Mouse (Mus musculus): ENCODE results near the gene Cacna1i. TPM values are rescaled to one million over a fixed set of nuclear protein-coding genes. Genes with fewer than 3 reads are reported as not detected.

Gene Cacna1i
- polyA plus RNA-seq, 1 experiment from 2014 or later, result 0.32 TPM

DNA sequence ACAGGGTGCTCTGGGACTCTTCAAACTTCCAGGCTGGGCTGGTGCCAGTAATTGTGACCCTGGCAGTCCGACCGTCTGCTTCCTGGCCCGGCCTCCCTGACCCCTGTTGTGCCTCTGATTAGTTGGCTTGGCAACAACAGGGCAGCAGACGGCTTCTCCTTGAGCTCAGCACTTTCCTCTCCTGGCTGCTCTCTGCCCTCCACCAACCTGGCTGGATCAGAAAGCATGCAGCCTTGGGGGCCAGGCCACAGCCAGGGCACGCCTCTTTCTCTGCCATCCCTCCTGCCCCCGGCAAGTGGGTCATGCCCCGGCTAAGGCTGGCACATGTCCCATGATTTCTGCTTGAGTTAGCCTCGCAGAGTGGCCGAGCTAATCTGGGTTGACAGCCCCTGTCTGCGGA lies 56.0 kb downstream of the Cacna1i start:
- no peak overlapping the region for H3K9ac ChIP-seq (replicated peaks)
- 44% methylated on average over 10 of the region's 10 CpGs for WGBS

DNA sequence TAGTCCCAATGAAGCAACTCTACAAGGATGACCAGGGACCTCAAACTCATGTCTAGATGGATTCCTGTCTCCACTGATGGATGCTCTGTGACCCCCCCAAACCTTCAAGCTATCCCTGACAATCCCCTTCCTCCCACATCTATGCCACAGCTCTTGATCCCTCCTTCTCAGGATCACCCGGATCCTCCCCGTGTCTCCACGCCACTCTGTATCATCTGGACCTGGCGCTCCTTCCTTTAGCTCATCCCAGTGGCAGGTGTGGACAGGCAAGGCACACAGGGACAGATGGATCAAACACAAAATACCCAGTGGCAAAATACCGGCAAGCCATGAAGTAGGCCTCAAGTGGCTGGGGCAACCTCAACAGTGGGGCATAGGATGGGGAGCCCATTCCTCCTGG lies 56.7 kb downstream of the Cacna1i start:
- peaks cover 8% of the 10 kb centered on the region for H3K4me1 ChIP-seq (replicated peaks)
- peaks cover 3% of the 10 kb centered on the region; the same call in 1 of the 2 replicates for H3K36me3 ChIP-seq
- H3K27me3 ChIP-seq, result no peaks in the 10 kb centered on the region
- no peak overlapping the region for H3K4me2 ChIP-seq (replicated peaks)
- no peak overlapping the region for H3K27ac ChIP-seq
- H3K9ac ChIP-seq (replicated peaks), result no peak overlapping the region
- no peak overlapping the region for H3K4me3 ChIP-seq (replicated peaks)
- no peaks in the 10 kb centered on the region for H3K9me3 ChIP-seq
- 96% methylated on average over 5 of the region's 5 CpGs for WGBS
- no peak for ATAC-seq

More for the DNA sequence above, 56.0 kb downstream of the Cacna1i start:
- no peak for ATAC-seq
- Histone ChIP-seq H3K27me3 (no peaks in the 10 kb centered on the region), H3K4me1 (replicated peaks) (peaks cover 8% of the 10 kb centered on the region), H3K4me2 (replicated peaks) (no peak overlapping the region), H3K36me3 (peaks cover under 1% of the 10 kb centered on the region; the same call in 1 of the 2 replicates), H3K4me3 (replicated peaks) (no peak overlapping the region), H3K9me3 (no peaks in the 10 kb centered on the region), H3K27ac (no peak overlapping the region)

DNA sequence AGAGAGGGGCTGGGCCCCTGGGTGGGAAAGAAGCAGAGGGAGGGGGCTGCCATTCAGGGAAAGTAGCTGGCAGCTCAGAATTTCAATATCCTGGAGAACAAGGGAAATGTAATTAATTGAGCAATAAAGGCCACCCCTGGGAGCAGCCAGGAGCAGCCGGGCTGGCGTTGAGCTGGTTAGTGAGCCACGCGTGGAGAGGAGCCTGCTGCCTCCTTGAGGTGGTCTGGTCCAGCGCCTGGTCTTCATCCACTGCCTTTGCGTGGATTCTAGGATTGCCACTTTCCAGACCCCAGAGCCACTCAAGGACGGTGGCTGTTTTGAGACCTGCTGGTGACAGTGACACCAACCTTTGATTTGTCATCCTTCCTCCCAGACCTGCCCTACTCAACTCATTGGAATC lies 59.5 kb downstream of the Cacna1i start:
- no peak overlapping the region for H3K9ac ChIP-seq (replicated peaks)
- no peaks in the 10 kb centered on the region for H3K27me3 ChIP-seq
- peaks cover 8% of the 10 kb centered on the region for H3K4me1 ChIP-seq (replicated peaks)
- H3K9me3 ChIP-seq, result no peaks in the 10 kb centered on the region
- ATAC-seq, result no peak
- 68% methylated on average over 7 of the region's 7 CpGs for WGBS
- H3K4me2 ChIP-seq (replicated peaks), result no peak overlapping the region
- H3K27ac ChIP-seq, result no peak overlapping the region
- H3K36me3 ChIP-seq, result peaks cover 3% of the 10 kb centered on the region; the same call in 1 of the 2 replicates
- no peak overlapping the region for H3K4me3 ChIP-seq (replicated peaks)

DNA sequence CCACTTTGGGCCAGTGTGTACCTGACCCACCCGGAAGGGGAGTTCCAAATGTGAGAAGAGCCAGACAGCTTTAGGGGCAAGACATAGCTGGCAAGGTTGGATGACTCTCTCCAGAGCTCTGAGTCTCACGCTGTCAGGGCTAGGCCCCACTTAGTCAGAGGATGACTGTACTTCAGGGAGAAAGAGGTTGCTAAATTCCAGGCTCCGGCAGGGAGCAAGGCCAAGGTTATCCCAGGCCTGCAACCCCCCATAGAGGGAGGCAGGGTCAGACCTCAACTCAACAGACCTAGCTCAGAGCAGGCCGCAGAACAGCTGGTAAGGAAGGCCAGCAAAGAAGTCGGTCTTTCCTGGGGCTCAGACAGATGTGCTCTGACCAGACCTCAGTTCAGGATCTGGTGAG lies 63.4 kb downstream of the Cacna1i start:
- Histone ChIP-seq H3K9me3 (no peaks in the 10 kb centered on the region), H3K4me2 (replicated peaks) (no peak overlapping the region), H3K4me3 (replicated peaks) (no peak overlapping the region), H3K9ac (replicated peaks) (no peak overlapping the region), H3K4me1 (replicated peaks) (peaks cover 4% of the 10 kb centered on the region), H3K27me3 (no peaks in the 10 kb centered on the region), H3K27ac (no peak overlapping the region), H3K36me3 (peaks cover 3% of the 10 kb centered on the region; the same call in 1 of the 2 replicates)
- ATAC-seq, result no peak
- 89% methylated on average over 5 of the region's 5 CpGs for whole genome bisulfite sequencing

DNA sequence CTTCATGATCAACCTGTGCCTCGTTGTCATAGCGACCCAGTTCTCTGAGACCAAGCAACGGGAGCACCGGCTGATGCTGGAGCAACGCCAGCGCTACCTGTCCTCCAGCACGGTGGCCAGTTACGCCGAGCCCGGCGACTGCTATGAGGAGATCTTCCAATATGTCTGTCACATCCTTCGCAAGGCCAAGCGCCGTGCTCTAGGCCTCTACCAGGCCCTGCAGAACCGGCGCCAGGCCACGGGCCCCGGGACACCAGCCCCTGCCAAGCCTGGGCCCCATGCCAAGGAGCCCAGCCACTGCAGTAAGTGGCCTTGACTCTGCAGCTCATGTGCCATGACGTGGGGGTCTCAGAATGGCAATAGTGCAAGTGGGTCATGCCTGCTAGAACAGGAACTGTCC lies 71.8 kb downstream of the Cacna1i start:
- H3K36me3 ChIP-seq, result no peaks in the 10 kb centered on the region
- H3K4me1 ChIP-seq (replicated peaks), result peaks cover 10% of the 10 kb centered on the region
- no peak overlapping the region for H3K4me2 ChIP-seq (replicated peaks)
- no peak overlapping the region for H3K4me3 ChIP-seq (replicated peaks)
- 90% methylated on average over 19 of the region's 19 CpGs for WGBS
- ATAC-seq, result no peak
- H3K27ac ChIP-seq, result no peak overlapping the region
- no peaks in the 10 kb centered on the region for H3K9me3 ChIP-seq
- no peak overlapping the region for H3K9ac ChIP-seq (replicated peaks)
- H3K27me3 ChIP-seq, result 0 out of 2 replicates have a peak, but pooled peaks cover 3% of the 10 kb centered on the region

DNA sequence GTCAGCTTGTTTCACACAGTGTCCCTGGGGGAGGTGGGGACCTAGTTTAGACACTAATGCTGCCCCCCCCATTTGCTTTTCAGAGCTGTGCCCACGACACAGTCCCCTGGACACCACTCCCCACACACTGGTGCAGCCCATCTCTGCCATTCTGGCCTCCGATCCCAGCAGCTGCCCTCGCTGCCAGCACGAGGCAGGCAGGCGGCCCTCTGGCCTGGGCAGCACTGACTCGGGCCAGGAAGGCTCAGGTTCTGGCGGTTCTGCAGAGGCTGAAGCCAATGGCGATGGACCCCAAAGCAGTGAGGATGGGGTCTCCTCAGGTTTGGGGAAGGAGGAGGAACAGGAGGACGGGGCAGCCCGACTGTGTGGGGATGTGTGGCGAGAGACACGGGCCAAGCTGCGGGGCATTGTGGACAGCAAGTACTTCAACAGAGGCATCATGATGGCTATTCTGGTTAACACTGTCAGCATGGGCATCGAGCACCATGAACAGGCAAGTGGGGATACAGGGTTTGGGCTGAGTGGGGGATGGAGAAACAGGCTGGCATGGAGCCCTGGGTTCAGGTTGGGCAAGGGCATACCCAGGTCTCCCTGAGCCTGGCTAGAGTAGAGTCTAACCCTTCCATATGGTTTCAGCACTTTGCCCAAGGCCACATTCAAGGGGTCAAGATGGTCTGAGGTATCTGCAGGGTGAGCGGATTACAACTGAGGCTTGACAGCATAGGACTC lies 74.9 kb downstream of the Cacna1i start:
- Histone ChIP-seq H3K4me3 (replicated peaks) (no peak overlapping the region), H3K9ac (replicated peaks) (no peak overlapping the region), H3K36me3 (no peaks in the 10 kb centered on the region), H3K4me1 (replicated peaks) (peaks cover 16% of the 10 kb centered on the region), H3K27ac (no peak overlapping the region), H3K4me2 (replicated peaks) (no peak overlapping the region), H3K9me3 (no peaks in the 10 kb centered on the region), H3K27me3 (0 out of 2 replicates have a peak, but pooled peaks cover 3% of the 10 kb centered on the region)
- ATAC-seq, result 0 out of 2 replicates have a peak, but pooled peaks have one; percentile 17
- WGBS, result 91% methylated on average over 15 of the region's 15 CpGs

DNA sequence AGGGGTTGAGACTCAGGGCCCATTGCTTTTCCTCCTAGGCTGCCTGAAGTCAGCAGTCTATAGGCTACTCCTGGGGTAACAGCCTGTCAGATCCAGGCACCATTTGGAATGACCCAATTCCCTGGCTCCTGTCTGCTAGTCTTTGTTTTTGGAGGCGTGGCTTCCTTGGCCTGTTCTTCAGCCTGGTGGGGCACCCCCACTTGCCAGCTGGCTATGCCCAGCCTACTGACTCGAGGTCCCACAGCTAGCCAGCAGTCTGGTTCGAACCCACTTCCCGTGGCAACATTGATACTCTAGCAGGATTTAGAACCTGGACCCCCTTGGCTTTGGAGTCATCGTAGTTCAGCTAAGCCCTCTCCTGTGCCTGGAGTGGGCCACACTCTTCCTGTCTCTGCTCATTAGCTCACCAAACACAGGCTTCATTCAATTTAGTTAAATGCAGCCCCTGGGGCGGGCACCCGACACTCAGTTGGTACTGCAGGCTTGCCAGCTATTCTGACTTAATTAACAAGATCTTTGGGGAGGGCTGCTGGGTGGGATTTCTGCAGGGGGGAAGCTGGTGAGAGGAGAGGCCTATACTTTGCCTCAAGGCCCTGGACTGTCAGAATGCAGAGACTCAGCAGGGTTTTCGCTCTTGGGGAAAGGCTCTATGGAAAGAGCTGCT lies 75.6 kb downstream of the Cacna1i start:
- Histone ChIP-seq H3K36me3 (no peaks in the 10 kb centered on the region), H3K27ac (no peak overlapping the region), H3K9ac (replicated peaks) (no peak overlapping the region), H3K4me3 (replicated peaks) (no peak overlapping the region), H3K4me2 (replicated peaks) (no peak overlapping the region), H3K27me3 (0 out of 2 replicates have a peak, but pooled peaks cover 3% of the 10 kb centered on the region), H3K4me1 (replicated peaks) (peaks cover 20% of the 10 kb centered on the region), H3K9me3 (no peaks in the 10 kb centered on the region)
- no peak for ATAC-seq
- WGBS, result 70% methylated on average over 8 of the region's 8 CpGs

DNA sequence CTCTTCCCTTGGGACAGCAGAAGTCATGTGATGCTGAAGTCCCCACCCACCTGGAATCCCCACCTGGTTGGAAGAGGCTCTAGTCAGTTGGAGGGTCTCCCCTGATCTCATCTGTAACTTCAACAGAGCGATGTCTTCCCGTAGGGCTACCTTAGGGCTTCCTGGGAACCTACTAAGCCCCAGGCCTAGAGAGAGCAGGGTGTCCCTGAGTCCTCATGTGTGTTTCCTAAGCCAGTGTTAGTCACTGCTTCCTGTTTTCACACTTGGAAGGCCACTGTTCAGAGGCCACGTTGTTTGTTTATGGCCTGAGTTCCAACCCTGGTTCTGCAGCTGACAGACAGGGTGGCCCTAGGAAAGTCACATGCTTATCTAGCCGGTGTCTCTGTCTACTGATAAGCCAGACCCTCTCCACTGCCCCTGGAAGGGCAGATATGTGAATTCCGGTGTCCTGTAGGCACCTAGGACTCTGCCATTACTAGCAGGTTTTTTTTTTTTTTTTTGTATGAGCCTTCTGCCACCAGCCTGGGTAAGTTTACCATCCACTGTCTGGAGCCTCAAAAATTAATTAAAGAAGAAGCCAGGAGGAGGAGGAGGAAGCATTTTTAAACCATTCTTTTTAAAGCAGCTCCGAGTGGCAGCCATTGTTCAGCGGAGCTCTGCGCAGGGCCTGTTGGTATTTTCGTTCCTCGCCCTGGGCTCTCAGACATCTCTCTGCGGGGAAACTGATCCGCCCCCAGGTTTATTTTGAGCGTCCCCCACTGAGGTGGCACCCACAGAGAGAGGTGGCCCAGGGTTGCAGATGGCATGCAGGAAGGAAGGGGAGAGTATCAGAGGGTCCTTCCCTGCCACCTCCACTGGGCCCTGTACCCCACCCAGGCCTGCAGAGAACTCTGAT lies 77.0 kb downstream of the Cacna1i start:
- no peak for ATAC-seq
- H3K9me3 ChIP-seq, result no peaks in the 10 kb centered on the region
- H3K9ac ChIP-seq (replicated peaks), result no peak overlapping the region
- 72% methylated on average over 13 of the region's 13 CpGs for WGBS
- no peak overlapping the region for H3K27ac ChIP-seq
- H3K4me1 ChIP-seq (replicated peaks), result peaks cover 20% of the 10 kb centered on the region
- no peak overlapping the region for H3K4me3 ChIP-seq (replicated peaks)
- no peaks in the 10 kb centered on the region for H3K27me3 ChIP-seq
- no peaks in the 10 kb centered on the region for H3K36me3 ChIP-seq
- no peak overlapping the region for H3K4me2 ChIP-seq (replicated peaks)

DNA sequence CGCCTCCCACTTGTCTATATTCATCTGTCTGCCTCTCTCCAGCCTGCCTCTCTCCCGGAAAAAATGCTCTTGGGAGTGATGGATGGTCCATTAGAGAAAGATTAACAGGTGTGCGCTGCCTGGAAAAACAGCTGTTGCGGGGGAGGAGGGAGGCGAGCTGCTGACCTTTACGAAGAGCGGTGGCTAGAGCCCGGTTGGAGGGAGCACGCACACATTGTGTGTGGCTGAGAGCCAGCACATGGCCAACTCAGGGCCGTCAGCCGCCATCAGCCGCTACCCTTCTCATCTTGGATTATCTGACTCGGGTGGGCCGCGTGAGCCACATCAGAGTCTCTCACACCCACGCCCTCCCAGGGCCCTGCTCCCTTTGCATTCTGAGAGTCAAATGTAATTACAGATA lies 79.9 kb downstream of the Cacna1i start:
- Histone ChIP-seq H3K4me1 (replicated peaks) (peaks cover 20% of the 10 kb centered on the region), H3K36me3 (no peaks in the 10 kb centered on the region), H3K9ac (replicated peaks) (no peak overlapping the region), H3K4me2 (replicated peaks) (no peak overlapping the region), H3K27ac (0 out of 2 replicates have a peak overlapping the region, but pooled peaks have one; percentile 12), H3K9me3 (no peaks in the 10 kb centered on the region), H3K4me3 (replicated peaks) (no peak overlapping the region), H3K27me3 (no peaks in the 10 kb centered on the region)
- 34% methylated on average over 16 of the region's 16 CpGs for WGBS
- ATAC-seq, result peak; percentile 47

DNA sequence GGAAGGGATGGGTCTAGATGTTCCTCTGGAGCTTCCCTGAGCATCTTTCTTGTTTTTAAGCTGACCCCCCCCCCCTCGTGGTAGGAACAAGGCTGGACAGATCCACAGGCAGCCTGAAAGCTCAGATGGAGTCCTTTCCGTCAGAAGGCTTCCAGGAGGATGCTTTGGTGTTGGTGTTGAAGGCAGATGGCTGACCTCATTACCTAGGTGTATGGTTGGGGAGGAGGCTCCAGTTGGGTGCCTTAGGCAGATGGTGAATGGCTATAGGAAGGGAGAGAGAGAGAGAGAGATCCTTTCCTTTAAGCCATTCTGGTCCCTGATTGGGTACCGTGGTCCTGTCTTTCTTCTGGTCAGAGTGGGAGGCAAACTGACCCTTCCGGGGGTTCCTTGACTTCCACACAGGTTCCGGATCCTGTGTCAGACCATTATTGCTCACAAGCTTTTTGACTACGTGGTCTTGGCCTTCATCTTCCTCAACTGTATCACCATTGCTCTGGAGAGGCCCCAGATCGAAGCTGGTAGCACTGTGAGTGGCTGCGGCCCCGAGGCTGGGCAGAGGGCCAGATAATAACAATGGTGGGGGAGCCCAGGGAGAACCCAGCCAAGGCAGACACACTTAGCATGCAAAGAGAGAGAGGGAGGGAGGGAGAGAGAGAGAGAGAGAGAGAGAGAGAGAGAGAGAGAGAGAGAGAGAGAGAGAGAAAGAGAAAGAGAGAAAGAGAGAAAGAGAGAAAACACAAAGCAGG lies 86.4 kb downstream of the Cacna1i start:
- peaks cover 4% of the 10 kb centered on the region; the same call in 1 of the 2 replicates for H3K4me1 ChIP-seq (replicated peaks)
- no peaks in the 10 kb centered on the region for H3K27me3 ChIP-seq
- H3K9me3 ChIP-seq, result no peaks in the 10 kb centered on the region
- ATAC-seq, result 0 out of 2 replicates have a peak, but pooled peaks have one; percentile 63
- H3K27ac ChIP-seq, result no peak overlapping the region
- peaks cover 7% of the 10 kb centered on the region; the same call in 1 of the 2 replicates for H3K36me3 ChIP-seq
- H3K9ac ChIP-seq (replicated peaks), result no peak overlapping the region
- no peak overlapping the region for H3K4me2 ChIP-seq (replicated peaks)
- 68% methylated on average over 9 of the region's 9 CpGs for WGBS
- H3K4me3 ChIP-seq (replicated peaks), result no peak overlapping the region

DNA sequence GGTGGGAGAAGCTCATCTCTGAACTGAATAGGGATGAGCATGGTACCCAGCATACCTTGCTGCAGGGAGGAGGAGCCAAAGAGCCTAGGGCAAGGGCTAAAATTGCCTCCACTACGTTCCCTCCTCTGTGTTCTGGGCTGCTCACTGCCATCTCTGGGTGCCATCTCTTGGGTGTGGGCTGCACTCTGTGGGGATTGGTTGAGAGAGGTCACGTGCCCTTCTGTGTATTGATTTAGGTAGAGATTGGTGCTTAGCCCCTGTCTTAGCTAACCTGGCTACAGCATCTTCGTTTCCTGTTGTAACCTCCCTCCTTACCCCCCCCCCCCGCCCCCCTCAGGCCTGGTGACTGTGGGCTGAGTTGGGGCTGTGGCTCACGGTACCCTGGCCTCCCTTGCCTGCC lies 87.8 kb downstream of the Cacna1i start:
- no peak overlapping the region for H3K27ac ChIP-seq
- H3K36me3 ChIP-seq, result peaks cover 7% of the 10 kb centered on the region; the same call in 1 of the 2 replicates
- H3K4me1 ChIP-seq (replicated peaks), result peaks cover 4% of the 10 kb centered on the region; the same call in 1 of the 2 replicates
- H3K9ac ChIP-seq (replicated peaks), result no peak overlapping the region
- H3K9me3 ChIP-seq, result no peaks in the 10 kb centered on the region
- no peak overlapping the region for H3K4me3 ChIP-seq (replicated peaks)
- no peak for ATAC-seq
- 73% methylated on average over 5 of the region's 5 CpGs for WGBS
- no peak overlapping the region for H3K4me2 ChIP-seq (replicated peaks)
- H3K27me3 ChIP-seq, result no peaks in the 10 kb centered on the region

All from midbrain, embryonic 13.5 days (tissue).